Mouse (Mus musculus) liver, embryonic 14.5 days (tissue): Measurements from ENCODE around the gene Rbms1. TPM values are rescaled to one million over a fixed set of nuclear protein-coding genes. Genes with fewer than 3 reads are reported as not detected.
A peak's percentile ranks its signal among the peaks of the same experiment; 100 is the strongest.

ENCODE experiments used
- ATAC-seq: fragments of 200-750 bp; cut with Nextera tagmentation; 2 replicates; pipeline ENCODE4 v1.8.0; 2017; ENCODE audit warnings: moderate number of reproducible peaks, mild to moderate bottlenecking, moderate library complexity; ENCODE audit not compliant: insufficient read depth
- DNase-seq, 3 experiments: peaks; one replicate each; pipeline ENCODE4 v3.0.0-alpha.2; 2012 to 2013; ENCODE audit warnings: low read depth in 3 of 3, low spot score in 3 of 3
- H3K27ac ChIP-seq: fragments of 300-500 bp; sonication (generic); 2 replicates; pipeline ENCODE4 v1.5.1; 2014; ENCODE audit warnings: moderate library complexity, mild to moderate bottlenecking, control low read depth, inconsistent platforms
- H3K27me3 ChIP-seq: fragments of 300-500 bp; sonication (generic); 2 replicates; pipeline ENCODE4 v1.6.1; 2014; ENCODE audit warnings: mild to moderate bottlenecking, low read length, moderate library complexity; ENCODE audit not compliant: control insufficient read depth, insufficient read depth
- H3K36me3 ChIP-seq: fragments of 300-500 bp; sonication (generic); replicated peaks from 2 replicates; pipeline ENCODE4 v1.6.1; 2014; ENCODE audit warnings: low read depth; ENCODE audit not compliant: control insufficient read depth, insufficient read depth
- H3K4me1 ChIP-seq, 2 experiments: fragments of 200-500 bp in 1 of 2; fragments of 300-500 bp in 1 of 2; sonication (generic) in 1 of 2; replicated peaks; 2 replicates each; pipeline ENCODE4 v1.6.1; 2012 to 2014; ENCODE audit warnings: antibody characterized with exemption in 1 of 2, inconsistent platforms in 1 of 2, low read length in 1 of 2; ENCODE audit not compliant: control insufficient read depth in 2 of 2, insufficient read depth in 2 of 2
- H3K4me2 ChIP-seq: fragments of 300-500 bp; sonication (generic); 2 replicates; pipeline ENCODE4 v1.6.1; 2014; ENCODE audit warnings: low read depth, mild to moderate bottlenecking, control low read depth, moderate library complexity
- H3K4me3 ChIP-seq, 2 experiments: fragments of 200-500 bp in 1 of 2; fragments of 300-500 bp in 1 of 2; sonication (generic) in 1 of 2; 2 replicates each; pipeline ENCODE4 v1.5.1; 2012 to 2014; ENCODE audit warnings: low read depth in 2 of 2, low read length in 2 of 2, mild to moderate bottlenecking in 2 of 2, control low read depth in 1 of 2, inconsistent platforms in 1 of 2, moderate library complexity in 1 of 2; ENCODE audit not compliant: insufficient read depth in 1 of 2
- H3K9ac ChIP-seq: fragments of 300-500 bp; sonication (generic); replicated peaks from 2 replicates; pipeline ENCODE4 v1.6.1; 2014; ENCODE audit warnings: mild to moderate bottlenecking, control low read depth, moderate library complexity
- H3K9me3 ChIP-seq: fragments of 300-500 bp; sonication (generic); 2 replicates; pipeline ENCODE4 v1.6.1; 2016; ENCODE audit warnings: low read length, mixed read lengths; ENCODE audit not compliant: control insufficient read depth
- CTCF ChIP-seq: IDR thresholded peaks from 2 replicates; pipeline ENCODE4 v1.5.1; 2016; ENCODE audit warnings: antibody characterized with exemption, low read depth, control low read depth
- EP300 ChIP-seq: IDR thresholded peaks from 2 replicates; pipeline ENCODE4 v1.6.1; 2016; ENCODE audit warnings: antibody characterized with exemption, low read depth
- WGBS: fragments of 180-500 bp; shearing (Covaris S2); extraction: QIAGEN DNeasy Blood & Tissue Kit; methylation state at CpG from one replicate; pipeline ENCODE4 v1.1.7; 2014; ENCODE audit not compliant: insufficient replicate concordance; 5-methylcytosine and 5-hydroxymethylcytosine counted together
- polyA plus RNA-seq, 2 experiments: library from polyadenylated mRNA; depleted of rRNA in 1 of 2; stranded (reverse) in 1 of 2; unstranded in 1 of 2; fragments of >200 nt; fragmentation: Nextera tagmentation in 1 of 2; extraction: Ambion mirVana in 1 of 2; gene quantifications; 2 replicates each; pipeline versions ENCODE4 v1.2.1 to v1.2.3; 2012 to 2014

Gene Rbms1
- polyA plus RNA-seq, 2 experiments = 16.8 to 31.8 TPM

GRCm38 (mm10) chr2:60972189-60972814 lies 9.3 kb upstream of the Rbms1 start:
- 32% methylated on average over 7 of the region's 7 CpGs for WGBS
- Histone ChIP-seq H3K4me1 (no peaks in the 10 kb centered on the region), H3K9me3 (no peaks in the 10 kb centered on the region), H3K27me3 (no peaks in the 10 kb centered on the region), H3K4me3 (no peak overlapping the region), H3K4me2 (no peak overlapping the region), H3K27ac (no peak overlapping the region), H3K36me3 (no peaks in the 10 kb centered on the region), H3K9ac (no peak overlapping the region)
- TF ChIP-seq CTCF (no peak), EP300 (no peak)
- no peak for DNase-seq
- no peak for ATAC-seq

- DNase-seq (no peak), ATAC-seq (no peak)
- Histone ChIP-seq H3K9ac (no peak overlapping the region), H3K36me3 (no peaks in the 10 kb centered on the region), H3K4me3 (peak overlapping the region; percentile 56 to 62), H3K4me1 (no peaks in the 10 kb centered on the region), H3K27ac (no peak overlapping the region), H3K4me2 (peak overlapping the region; percentile 49), H3K27me3 (peaks cover 24% of the 10 kb centered on the region), H3K9me3 (no peaks in the 10 kb centered on the region)
- WGBS = 18% methylated on average over 5 of the region's 5 CpGs
- TF ChIP-seq CTCF = no peak
- TF ChIP-seq EP300 = no peak
Measured at GRCm38 (mm10) chr2:60963616-60964015, 624 bp upstream of the Rbms1 start.

- Histone ChIP-seq H3K36me3 (no peaks in the 10 kb centered on the region), H3K27ac (peak overlapping the region; percentile 25; the same call in 1 of the 2 replicates), H3K4me3 (peak overlapping the region; percentile 56 to 62), H3K9me3 (no peaks in the 10 kb centered on the region), H3K4me1 (no peaks in the 10 kb centered on the region), H3K4me2 (peak overlapping the region; percentile 49), H3K9ac (peak overlapping the region; percentile 31; the same call in 1 of the 2 replicates), H3K27me3 (peaks cover 24% of the 10 kb centered on the region)
- ATAC-seq (peak; percentile 83), DNase-seq (peak in 1 of 3 experiments; percentile 26)
- TF ChIP-seq CTCF (no peak), EP300 (no peak)
- 1% methylated on average over 44 of the region's 64 CpGs for WGBS
Measured at GRCm38 (mm10) chr2:60962001-60962670, 856 bp downstream of the Rbms1 start.

GRCm38 (mm10) chr2:60961281-60961680 lies 1.7 kb downstream of the Rbms1 start:
- WGBS = 65% methylated on average over 5 of the region's 5 CpGs
- Histone ChIP-seq H3K27ac (no peak overlapping the region), H3K4me2 (peak overlapping the region; percentile 49), H3K4me1 (no peaks in the 10 kb centered on the region), H3K9me3 (no peaks in the 10 kb centered on the region), H3K4me3 (0 out of 4 replicates have a peak overlapping the region, but pooled peaks of 1 of the 2 experiments have one; percentile 39), H3K36me3 (no peaks in the 10 kb centered on the region), H3K9ac (no peak overlapping the region), H3K27me3 (peaks cover 24% of the 10 kb centered on the region)
- TF ChIP-seq EP300 (no peak), CTCF (no peak)
- ATAC-seq (no peak), DNase-seq (no peak)

DNA sequence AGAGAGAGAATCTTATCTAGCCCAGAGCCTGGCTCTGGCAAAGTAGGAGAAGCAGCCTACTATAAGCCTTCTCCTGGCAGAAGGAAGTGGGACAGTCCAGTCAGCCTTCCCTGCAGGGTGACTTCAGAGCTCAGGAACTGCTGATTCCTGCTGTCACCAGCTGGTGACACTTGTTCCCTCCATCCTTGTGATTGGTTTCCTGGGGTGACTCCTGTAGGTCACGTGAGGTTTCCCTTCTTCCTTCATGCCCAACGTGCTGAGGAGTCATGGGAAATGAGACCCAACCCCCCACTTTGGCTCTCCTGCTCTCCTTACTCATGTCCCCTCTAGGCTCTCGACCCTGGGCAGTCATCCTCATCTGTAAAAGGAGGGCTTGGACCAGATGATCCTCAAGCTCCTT lies 14.8 kb downstream of the Rbms1 start:
- WGBS = 20% methylated on average over 3 of the region's 3 CpGs
- H3K4me1 ChIP-seq = no peaks in the 10 kb centered on the region
- no peak overlapping the region for H3K4me2 ChIP-seq
- H3K9me3 ChIP-seq = no peaks in the 10 kb centered on the region
- H3K4me3 ChIP-seq = no peak overlapping the region
- no peak for ATAC-seq
- no peak overlapping the region for H3K27ac ChIP-seq
- no peaks in the 10 kb centered on the region for H3K36me3 ChIP-seq
- no peaks in the 10 kb centered on the region for H3K27me3 ChIP-seq
- no peak for TF ChIP-seq CTCF
- TF ChIP-seq EP300 = no peak
- no peak overlapping the region for H3K9ac ChIP-seq
- DNase-seq = no peak
